Mouse (Mus musculus) left cerebral cortex, postnatal 4 days (tissue): Measurements from ENCODE around the gene Ccnyl1. TPM values are rescaled to one million over a fixed set of nuclear protein-coding genes. Genes with fewer than 3 reads are reported as not detected.

Source experiments
- DNase-seq: peaks from one replicate; pipeline ENCODE4 v3.0.0-alpha.2; 2022
- intact Hi-C: fragments of 180-260 bp; cut with DNase I; formaldehyde crosslinking; loops from one replicate; pipeline ENCODE4 v1.15.1; 2025
- total RNA-seq, 2 experiments: library from RNA; stranded (reverse); gene quantifications; 2 replicates each; pipeline ENCODE4 v1.2.3; 2021

The Ccnyl1 gene
- total RNA-seq, 2 experiments from 2014 or later: 30.6 to 33.1 TPM

GRCm38 (mm10) chr1:64691581-64691980 lies 1.3 kb downstream of the Ccnyl1 start:
- DNase-seq: no peak
- intact Hi-C loops: loop anchor here (5.0 kb wide), 1 partner anchor 74 kb away; the partner anchor contains the start of gene Mettl21a

DNA sequence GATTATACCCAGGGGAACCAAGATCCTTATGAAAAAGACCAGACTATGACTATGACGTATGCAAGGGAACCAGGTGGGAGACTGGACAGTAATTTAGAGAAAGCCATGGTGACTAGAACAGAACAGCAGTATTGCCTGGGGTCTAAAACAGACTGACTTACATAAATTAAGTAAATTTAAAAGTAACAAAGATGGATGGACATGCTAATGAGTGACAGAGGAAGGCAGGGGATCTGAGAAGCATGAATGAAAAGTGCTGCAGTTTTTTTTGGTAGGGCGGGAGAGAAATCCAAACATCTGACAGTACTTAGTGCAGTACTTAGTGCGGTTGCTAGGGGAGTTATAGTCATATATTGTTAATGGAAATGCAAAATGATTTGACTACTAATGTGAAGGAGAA lies 4.9 kb downstream of the Ccnyl1 start:
- no peak for DNase-seq
- intact Hi-C loops: no loop called here

GRCm38 (mm10) chr1:64701780-64702179 lies 11.5 kb downstream of the Ccnyl1 start:
- no peak for DNase-seq
- intact Hi-C loops: no loop called here

DNA sequence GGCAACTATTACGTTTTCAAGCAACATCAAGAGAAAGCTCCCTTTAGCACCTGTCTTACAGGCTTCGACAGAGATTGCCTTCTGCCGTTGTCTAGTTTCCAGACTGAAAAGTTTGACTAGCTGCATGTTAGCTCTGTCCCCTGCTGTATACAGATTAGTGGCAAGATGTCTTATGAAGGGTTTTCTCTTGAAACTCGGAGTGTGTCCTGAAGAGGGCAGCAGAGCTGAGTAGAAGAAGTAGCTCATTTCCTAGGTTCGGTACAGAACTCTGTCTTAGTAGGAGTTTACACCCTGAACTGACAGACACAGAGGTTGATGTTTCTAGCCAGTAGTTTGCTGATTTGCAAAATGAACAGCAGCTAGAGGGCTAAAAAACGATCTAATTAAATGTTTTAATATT lies 15.0 kb downstream of the Ccnyl1 start:
- peak; percentile 44 for DNase-seq
- intact Hi-C loops: loop anchor here (5.0 kb wide), 2 partner anchors 88 to 1048 kb away; partner anchors contain the start of gene Mettl21a

DNA sequence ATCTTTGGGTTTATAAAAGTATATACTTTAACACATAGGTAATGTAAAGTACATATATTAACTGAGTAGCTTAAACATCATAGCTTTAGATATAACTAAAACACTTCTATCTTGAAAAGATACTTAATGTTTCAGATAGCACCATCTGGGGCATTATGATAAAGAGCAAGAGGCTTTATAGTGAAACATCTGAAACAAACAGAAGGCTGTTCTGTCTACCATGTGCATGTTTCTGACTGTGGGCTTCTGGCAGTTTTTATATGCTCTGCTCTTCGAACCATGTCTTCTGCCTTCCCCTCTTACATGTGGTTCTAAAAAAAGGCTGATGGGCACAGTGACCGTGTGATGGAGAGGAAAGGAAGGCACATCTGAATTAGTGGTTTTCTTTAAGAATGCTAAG lies 16.4 kb downstream of the Ccnyl1 start:
- no peak for DNase-seq
- intact Hi-C loops: loop anchor here (5.0 kb wide), 2 partner anchors 89 to 1049 kb away; partner anchors contain the start of gene Mettl21a

GRCm38 (mm10) chr1:64709891-64710290 lies 19.6 kb downstream of the Ccnyl1 start:
- intact Hi-C loops: loop anchor here (5.0 kb wide), 2 partner anchors 93 to 1053 kb away; partner anchors contain the start of gene Mettl21a
- no peak for DNase-seq

- intact Hi-C loops: no loop called here
- DNase-seq: no peak
Observed at GRCm38 (mm10) chr1:64712006-64712760, 21.9 kb downstream of the Ccnyl1 start.

DNA sequence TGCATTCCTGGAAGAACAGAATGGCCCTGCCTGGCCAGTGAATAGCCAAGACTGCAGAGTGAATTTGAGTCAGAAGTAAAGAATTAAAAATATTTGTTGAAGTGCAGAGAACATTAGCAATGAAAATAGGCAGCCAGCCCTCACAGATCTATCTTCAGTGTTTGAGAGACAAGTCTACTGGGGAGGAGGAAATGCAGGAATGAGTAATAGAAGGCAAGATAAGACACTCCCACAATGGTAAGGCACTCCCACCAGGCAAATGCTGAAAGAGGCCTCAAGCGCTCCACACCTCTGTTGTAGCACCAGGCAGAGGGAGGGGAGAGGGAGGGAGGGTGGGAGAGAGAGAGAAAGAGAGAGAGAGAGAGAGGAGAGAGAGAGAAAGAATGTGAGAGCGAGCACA lies 25.2 kb downstream of the Ccnyl1 start:
- intact Hi-C loops: no loop called here
- DNase-seq: no peak

DNA sequence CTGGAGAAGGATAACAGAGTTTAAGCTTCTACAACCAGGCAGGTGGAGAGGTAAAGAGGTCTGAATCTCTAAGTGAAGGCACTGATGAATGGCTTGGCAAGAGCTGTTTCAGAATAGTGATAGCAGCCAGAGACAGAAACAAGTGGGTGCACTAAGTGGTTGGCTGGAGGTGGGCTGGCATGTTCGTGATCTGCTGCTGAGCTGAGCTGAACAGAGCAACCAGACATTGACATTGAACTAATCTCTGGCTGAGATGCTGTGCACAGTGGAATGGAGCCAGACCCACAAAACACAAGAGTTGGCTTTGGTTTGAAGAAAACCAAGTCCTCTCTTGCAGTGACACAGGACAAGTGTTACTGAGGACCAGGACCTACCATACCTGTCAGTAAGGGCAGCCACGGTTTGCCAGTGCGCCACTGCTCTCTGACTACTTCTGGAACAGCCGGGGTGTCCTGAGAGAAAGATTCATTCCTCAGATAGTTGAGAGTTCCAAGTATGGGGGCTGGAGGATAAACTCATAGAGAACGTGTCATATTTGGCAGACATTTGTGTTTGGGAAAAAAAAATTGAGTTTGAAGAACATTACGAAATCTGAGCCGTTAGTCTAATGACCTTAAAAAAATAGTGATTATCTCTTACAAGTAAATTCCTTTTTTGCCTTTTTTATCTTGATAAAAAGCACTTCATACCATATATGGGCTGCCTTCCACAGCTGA lies 26.5 kb downstream of the Ccnyl1 start:
- DNase-seq: no peak
- intact Hi-C loops: no loop called here

GRCm38 (mm10) chr1:64717504-64717903 lies 27.2 kb downstream of the Ccnyl1 start:
- DNase-seq: peak; percentile 55
- intact Hi-C loops: no loop called here

DNA sequence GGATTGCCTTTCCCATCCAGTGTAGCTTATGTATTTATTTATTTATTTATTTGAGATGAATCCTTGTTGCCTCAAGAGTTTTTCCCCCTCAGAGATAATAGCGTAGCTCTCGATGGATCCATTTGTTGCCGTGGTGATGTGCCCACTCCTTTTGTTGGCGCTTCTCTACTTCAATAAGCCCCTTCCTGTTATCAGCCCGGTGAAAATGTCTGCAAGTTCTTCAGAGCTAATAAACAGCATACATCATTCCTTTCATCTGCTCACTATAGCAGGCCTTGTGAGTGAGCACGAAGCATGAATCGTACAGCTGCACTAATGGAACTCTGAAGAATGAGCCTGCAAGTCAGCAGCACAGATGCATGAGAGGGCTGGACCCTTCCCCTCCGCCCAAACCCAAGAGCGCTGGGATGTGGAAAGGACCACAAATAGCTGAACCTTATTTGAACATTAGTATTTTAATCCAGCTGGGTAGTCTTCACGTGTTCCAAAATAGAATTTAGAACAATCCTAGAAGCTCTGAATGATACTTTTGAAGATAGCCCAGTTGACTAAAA lies 30.9 kb downstream of the Ccnyl1 start:
- intact Hi-C loops: no loop called here
- DNase-seq: no peak

DNA sequence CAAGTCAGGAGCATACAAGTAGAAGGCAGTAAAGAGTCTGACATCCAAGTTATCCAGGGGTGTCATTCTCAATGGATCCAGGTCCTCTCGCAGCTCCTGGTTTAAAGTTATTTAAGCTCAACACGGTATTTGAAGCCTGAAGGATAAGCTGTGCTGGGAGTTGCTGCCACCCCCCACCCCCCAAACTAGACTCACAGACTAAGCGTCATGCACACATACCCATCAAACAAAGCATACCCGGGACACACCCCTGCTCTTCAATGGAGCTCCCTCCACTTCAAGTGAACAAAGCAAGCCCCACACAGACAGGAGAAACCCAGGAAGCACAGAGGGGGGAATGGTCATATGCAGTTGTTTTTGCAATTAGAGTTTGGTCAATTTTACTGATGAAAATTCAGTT lies 39.8 kb downstream of the Ccnyl1 start:
- no peak for DNase-seq
- intact Hi-C loops: loop anchor here (10.0 kb wide), 1 partner anchor 255 kb away; no protein-coding TSS in a partner anchor

DNA sequence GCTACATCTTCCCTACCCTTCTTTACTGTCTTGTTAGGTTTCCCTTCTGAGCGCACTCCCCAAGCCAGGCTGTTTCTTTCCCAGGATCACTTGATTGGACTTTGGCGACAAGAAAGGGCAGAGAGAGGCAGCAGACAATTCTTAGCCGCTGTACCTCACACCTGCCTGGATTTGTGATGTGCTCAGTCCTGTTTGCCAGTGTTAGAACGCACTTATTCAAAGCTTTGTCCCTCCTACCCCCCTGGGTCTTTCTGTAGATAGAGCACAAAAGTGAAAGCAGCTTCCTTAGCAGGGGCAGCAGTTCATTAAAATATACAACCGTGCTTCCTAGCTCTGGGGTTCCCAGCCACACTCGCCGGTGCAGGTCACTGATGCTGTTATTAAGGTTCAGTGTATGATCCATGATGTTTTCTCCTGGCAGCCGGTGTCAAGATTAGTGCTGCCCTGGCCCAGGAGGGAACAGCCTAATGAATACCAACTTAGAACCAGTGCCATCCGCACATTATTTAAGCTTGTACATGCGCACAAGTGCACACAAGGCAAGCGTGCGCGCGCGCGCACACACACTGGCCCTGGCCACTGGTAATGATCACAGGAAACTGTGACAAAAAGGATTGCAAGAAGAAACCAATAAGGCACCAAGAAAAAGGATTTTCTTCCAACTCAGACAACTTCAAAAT lies 41.2 kb downstream of the Ccnyl1 start:
- DNase-seq: no peak
- intact Hi-C loops: loop anchor here (10.0 kb wide), 1 partner anchor 253 kb away; no protein-coding TSS in a partner anchor

GRCm38 (mm10) chr1:64732161-64732560 lies 41.9 kb downstream of the Ccnyl1 start:
- no peak for DNase-seq
- intact Hi-C loops: loop anchor here (10.0 kb wide), 1 partner anchor 253 kb away; no protein-coding TSS in a partner anchor

DNA sequence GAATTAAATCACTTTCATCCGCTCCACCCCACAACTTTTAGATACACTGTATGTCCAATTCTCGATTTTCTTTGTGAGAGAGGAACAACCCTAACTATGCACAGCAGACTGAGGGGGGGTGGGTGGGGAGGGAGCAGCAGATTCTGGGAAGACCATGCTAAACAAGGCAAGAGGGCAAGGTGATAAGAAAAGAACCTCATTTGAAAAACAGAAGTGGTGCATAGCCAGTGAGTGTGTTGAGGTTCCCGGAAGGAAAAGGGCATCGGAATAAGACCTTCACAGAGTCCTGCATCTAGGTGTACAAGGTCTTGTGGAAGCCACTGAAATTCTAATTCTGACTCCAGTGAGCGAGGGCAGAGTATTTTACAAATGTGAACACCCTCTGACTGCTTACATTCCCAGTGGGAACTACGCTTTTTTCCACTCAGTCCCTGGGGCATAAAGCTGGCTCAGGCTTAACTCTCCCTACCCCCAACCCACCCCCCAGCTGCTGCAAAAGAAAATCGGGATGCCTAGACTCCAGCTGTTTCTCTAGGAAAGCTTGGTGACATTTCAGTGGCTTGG lies 42.5 kb downstream of the Ccnyl1 start:
- intact Hi-C loops: loop anchor here (10.0 kb wide), 1 partner anchor 252 kb away; no protein-coding TSS in a partner anchor
- no peak for DNase-seq

DNA sequence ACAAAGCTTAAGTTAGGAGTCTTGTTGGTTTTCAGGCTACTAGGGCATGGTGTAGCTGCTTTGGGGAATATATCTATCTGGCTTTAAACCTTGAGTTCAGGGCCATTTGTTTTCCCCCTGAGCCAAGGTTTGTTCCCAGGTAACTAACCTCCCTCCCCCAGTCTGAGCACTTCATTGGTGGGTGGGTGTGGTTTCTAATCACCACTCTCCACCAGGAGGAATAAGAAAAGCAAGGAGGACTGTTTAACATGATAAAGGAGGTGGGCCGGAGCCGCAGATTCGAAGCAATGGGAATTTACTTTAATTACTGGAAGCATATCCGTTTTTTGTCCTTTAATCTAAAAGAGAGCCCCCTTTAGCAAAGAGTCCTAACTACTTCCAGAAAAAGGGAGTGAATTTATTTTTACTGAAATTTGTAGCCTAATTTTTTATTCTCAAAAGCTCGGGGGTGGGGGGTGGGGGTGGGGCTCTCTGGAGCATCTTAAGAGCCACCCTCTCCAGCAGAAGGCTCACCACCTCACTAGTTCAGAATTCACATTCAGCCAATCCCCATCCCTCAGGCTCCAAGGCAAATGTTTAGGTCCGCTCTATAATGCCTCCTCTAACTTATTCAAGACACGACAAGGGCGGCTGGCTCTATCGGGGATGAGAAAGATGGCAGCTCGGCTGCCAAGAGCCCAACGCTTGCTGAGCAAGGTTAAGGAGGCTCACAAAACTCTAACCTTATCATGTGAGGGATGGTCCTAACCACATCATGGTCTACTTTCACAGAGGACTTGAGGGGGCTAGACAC lies 43.4 kb downstream of the Ccnyl1 start:
- no peak for DNase-seq
- intact Hi-C loops: loop anchor here (10.0 kb wide), 1 partner anchor 251 kb away; no protein-coding TSS in a partner anchor

- peak; percentile 40 for DNase-seq
- intact Hi-C loops: loop anchor here (5.0 to 10.0 kb wide), 2 partner anchors 182 to 250 kb away; no protein-coding TSS in a partner anchor
Observed at GRCm38 (mm10) chr1:64734771-64735750, 44.8 kb downstream of the Ccnyl1 start.
